Mouse (Mus musculus): ENCODE results near the gene Gga2.

Gga2 gene

DNA sequence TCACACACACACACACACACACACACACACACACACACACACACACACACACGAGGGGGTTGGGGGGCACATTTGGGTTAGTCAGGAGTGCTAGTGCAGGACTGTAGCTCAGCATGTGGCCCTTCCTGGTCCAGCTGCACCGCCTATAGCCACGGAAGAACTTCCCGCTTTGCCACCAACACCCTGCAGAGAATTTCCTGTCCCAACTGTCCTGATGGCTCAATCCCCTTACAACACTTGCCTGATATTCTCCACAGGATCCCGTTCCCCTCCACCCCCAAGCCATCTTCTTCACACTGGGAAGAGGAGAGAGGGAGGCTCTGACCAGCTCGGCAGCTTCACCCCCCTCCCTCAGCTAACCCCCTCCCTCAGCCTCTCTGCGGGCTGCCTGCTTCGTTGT, 20.6 kb downstream of the Gga2 start:
- in situ Hi-C loops (cut with MboI), result no loop called here

DNA sequence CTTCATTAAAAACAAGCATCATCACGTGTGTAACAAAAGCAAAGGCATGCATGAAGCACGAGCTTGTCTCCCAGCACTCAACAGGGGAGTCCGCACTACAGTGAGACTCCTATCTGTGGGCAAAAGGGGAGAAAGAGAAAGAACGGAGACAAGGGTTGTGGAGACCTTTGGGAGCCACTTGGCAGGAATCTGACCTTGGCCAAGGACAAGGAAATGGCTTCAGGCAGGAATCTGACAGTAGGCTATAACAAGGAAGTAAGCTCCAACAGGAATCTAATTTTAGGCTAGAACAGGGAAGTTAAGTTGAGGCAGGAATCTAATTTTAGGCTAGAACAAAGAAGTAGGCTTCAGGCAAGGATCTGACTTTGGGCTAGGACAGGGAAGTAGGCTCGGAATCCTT, 25.1 kb downstream of the Gga2 start:
- in situ Hi-C loops (cut with MboI), result no loop called here

DNA sequence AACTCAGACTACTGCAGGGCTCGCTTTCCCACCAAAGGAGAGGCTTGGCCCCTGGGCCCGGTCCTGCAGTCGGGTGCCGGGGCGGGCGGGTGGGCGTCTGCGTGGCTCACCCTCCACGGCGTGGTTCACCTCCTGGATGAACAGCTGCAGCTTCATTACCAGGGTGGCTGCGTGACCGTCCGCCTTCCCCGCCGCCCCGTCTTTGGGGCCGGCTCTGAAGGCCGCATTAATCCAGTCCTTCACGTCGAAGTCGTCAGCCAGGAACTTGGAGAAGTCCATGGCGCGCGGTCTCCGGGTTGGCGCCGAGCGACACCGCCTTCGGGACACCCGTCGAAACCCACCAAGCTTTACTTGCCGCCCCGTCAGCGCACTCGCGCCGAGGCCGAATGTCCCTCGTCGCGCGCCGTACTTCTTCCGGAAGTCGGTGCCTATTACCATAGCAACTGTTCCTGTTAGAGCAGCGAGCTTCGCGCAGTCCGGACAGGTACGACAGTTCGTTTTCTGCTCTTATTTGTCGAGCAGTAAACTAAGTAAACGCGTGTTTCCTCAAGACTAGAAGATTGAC, 39.6 kb downstream of the Gga2 start, which contains the start of gene Cog7:
TSS of gene Cog7 (minus strand) at position 405 of the 565 bp plus-strand sequence.
- in situ Hi-C loops (cut with MboI), result no loop called here

DNA sequence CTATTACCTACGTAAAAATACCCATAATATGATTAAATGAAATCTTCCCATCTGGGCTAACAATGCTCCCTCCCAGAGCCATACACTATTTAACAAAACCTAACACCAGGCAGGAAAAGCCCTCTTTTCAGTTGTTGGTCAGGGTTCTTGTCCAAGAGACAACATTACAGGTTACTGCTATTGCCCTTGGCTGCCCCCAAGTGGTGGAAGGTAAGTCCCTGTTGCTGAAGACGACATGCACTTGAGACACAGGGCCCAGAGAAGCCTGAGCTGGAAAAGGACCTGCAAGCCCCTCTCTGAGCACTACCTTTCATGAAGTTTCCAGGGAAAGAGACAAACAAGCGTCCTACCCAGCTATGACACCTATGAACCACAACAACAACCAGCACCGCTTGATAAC, 46.0 kb downstream of the Gga2 start:
- in situ Hi-C loops (cut with MboI), result no loop called here

DNA sequence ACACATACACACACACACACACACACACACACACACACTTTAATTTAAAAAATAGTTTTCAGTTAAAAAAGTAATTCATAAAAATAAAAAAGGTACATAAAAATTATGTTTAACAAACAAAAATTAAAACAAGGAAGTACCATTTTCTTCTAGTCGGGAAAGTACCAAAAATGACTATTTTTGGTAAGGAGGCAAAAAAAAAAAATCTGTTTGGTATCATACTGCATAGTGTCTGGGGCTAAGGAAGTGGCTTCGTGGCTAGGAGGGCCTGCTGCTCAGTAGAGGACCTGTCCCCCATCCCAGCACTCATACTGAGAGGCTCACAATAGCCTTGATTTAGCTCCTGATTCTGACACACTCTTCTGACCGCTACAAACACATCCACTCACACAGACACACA, 49.3 kb downstream of the Gga2 start:
- in situ Hi-C loops (cut with MboI), result no loop called here

DNA sequence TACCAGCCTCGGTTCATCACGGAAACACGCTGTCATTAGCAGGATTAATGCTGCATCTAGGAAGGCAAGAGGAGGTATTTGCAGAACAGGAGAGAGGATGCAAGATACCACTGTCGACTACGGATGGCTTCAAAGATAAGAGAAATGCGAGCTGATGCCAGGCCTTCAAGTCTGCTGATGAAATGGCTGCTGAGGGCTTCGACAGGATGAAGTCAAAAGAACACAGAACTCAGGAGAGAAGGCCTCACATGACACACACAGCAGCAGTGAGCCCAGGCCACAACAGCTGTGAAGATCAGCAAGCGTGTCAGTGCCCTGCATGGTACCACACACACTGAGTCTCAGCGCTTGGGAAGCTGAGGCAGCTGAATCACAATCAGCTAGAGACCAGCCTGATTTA, 50.8 kb downstream of the Gga2 start:
- in situ Hi-C loops (cut with MboI), result no loop called here

DNA sequence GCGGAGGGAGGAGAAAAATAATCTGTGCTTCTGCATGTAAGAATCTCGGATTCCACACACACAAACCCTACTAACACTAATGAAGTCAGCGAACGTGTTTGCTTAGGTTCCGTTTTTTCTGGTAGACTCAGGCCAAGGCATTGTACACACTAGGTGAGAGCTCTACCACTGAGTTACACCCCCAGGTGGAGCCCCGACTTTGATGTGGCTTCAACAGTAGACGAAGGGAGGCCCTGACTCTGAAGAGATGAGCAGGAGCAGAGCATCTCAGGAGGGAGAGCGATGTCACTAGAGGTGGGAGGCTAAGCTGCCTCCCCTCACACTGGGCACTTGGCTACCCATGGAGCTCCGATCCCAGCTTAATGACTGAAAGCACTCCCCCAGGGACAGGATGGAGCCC, 52.2 kb downstream of the Gga2 start:
- in situ Hi-C loops (cut with MboI), result no loop called here

DNA sequence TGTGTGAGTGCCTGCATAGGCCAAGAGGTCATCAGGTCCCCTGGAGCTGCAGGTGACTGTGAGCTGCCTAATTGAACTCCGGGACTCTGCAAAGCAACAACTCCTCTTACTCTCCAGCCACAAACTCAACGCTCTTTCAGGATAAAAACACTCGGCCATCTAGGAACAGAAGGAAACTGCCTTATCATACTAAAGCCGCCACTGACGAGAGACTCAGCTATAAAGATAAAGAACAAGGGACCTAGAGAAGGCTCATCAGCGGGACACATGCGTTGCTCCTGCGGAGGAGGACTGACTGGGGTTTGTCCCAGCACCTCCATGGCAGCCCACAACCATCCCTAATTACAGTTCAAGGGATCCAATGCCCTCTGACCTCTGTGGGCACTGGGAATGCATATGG, 52.8 kb downstream of the Gga2 start:
- in situ Hi-C loops (cut with MboI), result no loop called here

DNA sequence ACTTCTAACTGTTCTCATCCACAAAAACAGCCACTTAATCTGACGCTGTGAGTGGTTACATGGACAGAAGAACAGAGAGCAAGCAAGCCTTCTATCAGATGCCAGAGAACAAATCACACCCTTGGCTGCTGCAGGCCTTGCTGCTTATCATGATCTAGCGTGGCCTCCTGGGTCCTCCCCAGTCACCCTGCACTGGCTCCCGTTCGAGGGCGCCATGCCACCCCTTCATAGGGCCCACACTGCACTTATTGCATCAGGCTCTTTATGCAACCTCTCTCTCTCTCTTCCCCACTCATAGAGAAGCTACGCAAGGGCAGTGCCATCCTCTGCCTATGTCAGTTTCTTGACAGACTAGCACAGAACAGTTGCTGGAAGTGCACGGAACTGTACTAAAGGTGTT, 54.9 kb downstream of the Gga2 start:
- in situ Hi-C loops (cut with MboI), result no loop called here

DNA sequence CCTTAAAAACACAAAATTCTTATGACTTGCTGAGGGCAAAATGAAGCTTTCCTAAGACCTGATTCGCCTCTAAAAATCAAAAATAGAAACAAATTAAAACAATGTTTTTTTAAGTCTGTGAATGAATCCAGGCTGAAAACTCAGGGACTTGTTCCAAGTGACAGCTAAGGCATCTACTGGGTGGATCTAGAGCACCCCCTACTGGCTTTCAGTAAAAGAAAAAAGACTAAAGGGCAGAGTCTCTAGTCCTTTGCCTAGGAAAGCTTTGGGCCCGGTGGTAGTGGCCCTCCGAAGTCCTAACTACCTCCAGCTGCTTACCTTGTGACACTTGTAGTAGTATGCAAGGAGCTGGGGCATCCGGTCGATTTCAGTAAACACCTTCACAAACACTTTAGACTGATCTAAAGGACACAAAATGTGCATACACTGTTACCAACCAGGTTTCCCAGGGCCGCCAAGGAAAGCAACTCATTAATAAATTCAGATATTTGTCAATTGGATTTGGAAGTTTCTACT, 57.1 kb downstream of the Gga2 start:
- in situ Hi-C loops (cut with MboI), result no loop called here

DNA sequence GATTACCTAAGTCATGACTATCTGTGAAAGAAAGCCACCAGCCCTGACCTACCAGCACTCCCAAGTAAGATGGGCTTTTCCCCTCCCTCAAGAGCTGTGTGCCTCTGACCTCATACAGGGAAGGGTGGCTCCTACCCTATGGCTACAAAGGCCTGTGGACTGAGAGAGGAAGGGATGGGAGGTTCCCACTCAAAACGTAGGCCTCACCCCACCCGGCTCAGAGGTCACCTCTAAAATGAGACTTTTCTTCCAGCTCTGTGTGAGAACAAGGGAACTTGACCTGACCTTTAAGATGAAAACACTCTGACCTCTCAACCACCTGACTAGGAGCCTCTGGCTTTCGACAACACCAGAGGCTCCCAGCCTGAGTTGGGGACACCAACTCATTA, 58.5 kb downstream of the Gga2 start:
- in situ Hi-C loops (cut with MboI), result no loop called here

DNA sequence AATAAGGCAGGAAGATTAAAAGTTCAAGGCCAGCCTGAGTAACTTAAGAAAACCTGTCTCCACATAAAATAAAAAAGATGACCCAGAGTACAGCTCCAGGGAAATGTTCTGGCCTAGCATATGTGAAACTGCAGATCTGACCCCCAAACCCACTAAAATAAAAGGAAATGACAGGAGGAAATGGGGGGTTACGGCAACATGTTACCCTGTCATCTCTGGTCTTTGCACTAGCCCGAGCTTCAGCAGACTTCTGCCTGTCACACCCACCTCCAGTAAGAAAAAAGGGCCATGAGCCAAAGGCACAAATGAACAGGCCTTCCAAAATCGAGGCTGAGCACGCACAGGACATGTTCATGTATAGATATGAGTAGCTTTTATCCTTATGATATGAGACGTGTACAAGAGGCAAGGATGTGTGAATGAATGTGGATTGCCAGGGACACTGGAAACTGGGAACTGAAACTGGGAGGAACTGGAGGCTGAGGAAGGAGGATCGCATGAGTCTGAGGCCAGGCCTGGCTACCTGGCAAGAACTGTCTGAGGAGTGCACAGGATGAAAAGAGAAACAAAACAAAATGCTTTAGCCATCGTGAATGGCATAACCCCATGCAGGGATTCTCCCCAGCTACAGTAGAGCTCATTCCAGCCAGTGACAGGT, 59.0 kb downstream of the Gga2 start:
- in situ Hi-C loops (cut with MboI), result no loop called here

DNA sequence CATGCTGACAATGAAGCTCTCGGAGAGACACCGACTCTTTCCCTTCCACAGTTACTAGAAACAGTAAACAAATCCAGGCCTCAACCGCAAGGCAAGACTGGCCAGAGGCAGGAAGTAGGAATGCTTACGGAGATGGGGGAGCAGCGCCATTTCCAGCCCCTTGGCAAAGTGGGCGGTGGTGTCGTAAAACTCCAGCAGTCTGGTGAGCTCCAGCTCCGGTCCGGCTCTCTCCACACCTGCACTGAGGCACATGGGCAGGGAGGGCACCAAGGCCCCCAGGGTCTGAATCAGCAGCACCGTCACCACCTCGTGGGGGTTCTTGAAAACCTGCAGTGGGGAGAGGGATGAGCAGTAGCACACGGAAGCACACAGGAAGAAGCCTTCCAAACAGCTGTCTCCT, 65.2 kb downstream of the Gga2 start:
- in situ Hi-C loops (cut with MboI), result no loop called here

DNA sequence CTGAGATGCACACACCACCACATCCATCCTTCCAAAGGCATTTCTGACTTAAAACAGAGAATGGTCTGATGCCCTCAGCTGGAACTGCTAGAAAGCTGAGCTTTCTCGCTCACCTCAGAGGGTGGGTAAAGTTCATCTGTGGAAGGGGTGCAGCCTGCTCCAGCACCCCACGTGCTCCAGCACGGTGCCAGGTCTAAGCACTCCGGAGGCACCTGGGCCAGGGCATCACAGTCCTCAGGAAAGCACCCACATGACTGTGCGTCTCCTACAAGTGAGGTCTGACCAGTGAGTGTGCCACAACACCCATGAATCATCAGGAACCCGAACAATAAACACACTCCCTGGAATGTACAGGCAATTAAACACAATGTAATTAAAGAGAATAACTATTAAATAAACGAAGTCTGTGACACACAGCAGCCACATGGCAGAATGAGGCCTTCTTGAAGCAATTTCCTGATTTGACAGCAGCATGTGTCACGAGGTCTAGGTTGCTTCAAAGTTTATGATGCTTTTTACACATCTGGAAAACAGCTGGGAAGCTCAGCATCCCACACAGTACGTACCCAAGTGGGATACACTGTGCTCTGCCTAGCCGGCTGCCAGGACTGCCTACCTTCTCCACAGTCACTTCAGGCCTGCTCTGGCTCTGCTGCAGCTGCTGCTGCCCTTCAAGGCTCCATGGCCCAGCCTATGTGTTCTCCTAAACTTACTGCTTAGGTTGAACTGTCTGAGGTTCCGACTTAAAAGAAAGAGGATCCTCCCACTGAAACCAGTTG, 65.9 kb downstream of the Gga2 start:
- in situ Hi-C loops (cut with MboI), result no loop called here

DNA sequence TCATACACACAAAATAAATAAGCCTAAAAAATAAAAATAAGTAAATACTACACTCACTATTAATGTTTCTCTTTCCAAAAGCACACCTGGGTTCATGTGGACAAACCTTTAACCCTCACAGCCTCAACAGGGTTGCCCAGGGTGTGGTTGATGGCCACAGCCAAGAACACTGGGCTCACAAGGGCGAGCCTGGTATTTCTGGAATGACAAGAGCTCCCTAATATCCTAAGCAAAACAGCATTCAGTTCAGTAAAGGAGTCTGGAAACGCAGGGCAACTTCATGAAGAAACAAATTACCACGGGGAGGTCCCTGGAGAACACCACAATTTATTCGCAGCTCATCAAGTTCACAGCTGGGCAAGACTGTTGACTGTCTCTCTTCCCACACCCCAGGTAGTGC, 73.5 kb downstream of the Gga2 start:
- in situ Hi-C loops (cut with MboI), result no loop called here

DNA sequence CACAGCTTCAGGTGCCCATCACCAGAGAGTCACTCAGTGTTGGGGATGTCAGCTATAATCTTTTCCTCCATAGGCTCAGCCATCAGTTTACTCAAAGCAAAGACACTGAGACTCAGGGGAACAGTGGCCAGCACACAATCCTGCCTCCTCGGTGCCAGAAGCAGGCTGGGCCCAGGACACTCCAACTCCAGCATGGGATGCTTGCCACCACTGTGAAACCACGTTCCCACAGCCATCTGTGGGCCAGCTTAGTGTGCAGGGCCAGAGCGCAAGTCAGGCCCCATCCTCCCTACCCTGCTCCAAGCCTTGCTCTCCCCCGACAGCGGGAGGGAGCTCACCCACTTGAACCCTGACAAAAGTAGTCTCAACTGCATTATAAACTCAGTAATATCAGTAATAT, 74.8 kb downstream of the Gga2 start:
- in situ Hi-C loops (cut with MboI), result no loop called here

DNA sequence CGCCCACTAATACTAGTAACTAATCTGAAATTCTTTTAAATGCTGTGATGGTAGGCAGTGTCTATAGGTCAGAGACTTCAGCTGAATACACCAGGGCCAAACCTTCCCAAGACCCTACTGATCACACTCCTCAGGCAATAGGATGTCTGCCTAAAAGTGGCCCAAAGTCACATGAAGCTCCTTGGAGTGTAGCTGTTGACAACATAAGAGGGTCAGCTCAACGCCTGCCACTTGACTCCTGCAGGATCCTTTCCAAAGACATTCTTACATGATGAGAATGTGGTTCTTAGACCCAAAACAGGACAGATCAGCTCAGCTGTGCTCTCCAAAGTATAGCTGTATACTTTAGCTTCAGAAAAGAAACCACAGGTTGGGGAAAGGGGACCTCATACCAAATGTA, 78.7 kb downstream of the Gga2 start:
- in situ Hi-C loops (cut with MboI), result no loop called here

DNA sequence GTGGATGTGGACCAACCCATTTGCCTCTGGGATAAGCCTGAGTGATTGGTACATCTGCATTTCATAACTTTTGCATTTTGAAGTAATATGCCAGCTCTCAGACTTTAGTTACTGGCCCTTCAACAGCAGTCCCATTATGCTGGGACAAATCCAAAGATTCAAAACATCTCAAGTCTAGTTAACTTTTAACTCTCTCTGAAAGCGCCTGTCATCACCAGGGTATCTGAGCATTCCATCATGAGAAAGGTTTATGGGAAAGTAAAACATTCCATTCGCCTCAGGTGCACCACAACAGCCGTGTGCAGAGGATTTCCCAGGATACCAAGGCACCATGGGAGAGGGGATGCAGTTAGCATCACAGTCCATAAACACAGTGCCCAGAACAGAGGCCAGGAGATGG, 79.4 kb downstream of the Gga2 start:
- in situ Hi-C loops (cut with MboI), result no loop called here

DNA sequence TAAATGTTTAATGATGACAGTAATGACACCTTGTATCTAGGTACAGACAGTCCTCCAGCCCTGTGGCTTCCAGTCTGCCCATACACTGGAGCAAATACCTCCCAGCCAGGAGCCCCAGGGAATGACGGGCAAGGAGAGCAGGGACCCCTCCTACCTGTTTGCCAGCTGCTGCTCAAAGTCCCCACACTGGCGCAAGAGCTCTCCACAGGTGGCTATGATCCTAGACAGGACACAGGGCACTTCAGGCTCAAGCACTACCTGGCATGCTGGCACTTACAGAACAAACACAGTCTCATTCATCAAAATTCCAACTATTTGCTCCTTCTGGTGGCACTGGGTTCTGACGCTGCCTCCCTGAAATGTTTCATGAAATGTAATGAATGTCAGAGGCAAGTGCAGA, 80.0 kb downstream of the Gga2 start:
- in situ Hi-C loops (cut with MboI), result no loop called here

DNA sequence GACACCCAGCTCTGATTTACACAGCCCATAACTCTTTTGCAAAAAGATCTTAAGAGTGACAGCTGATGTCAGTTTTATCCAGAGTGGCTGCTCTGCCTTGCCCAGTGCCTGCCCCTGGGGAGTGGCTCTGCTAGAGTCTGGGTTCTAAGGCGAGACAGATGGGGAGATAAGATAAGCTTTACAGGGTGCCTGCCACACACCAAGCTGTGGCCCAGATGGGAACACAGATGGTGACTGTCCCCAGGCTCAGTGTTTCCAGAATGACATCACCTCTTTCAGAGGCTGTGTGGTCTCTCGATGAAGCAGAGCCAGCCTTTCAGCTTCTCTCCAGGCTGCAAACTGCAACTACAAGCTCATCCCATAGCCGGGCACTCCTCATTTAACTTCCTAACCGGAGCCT, 81.3 kb downstream of the Gga2 start:
- in situ Hi-C loops (cut with MboI), result no loop called here

DNA sequence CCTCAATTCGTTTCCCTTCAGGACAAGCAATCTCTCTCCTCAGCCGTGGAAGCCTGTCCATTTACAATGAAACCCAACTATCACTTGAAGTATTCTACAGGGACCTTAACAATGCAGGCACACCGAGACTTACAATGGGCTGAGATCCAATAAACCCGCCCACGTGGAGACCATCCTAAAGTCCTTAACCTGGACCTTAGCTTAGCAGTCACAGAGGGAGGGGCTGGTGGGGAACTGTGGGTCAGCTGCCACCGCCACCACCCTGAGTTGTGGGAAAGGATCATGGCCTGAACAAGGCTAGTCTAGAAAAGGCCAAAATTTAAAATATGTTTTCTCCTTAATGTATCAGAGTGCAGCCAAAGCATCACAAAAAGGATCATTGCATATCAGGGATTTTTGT, 81.8 kb downstream of the Gga2 start:
- in situ Hi-C loops (cut with MboI), result no loop called here

DNA sequence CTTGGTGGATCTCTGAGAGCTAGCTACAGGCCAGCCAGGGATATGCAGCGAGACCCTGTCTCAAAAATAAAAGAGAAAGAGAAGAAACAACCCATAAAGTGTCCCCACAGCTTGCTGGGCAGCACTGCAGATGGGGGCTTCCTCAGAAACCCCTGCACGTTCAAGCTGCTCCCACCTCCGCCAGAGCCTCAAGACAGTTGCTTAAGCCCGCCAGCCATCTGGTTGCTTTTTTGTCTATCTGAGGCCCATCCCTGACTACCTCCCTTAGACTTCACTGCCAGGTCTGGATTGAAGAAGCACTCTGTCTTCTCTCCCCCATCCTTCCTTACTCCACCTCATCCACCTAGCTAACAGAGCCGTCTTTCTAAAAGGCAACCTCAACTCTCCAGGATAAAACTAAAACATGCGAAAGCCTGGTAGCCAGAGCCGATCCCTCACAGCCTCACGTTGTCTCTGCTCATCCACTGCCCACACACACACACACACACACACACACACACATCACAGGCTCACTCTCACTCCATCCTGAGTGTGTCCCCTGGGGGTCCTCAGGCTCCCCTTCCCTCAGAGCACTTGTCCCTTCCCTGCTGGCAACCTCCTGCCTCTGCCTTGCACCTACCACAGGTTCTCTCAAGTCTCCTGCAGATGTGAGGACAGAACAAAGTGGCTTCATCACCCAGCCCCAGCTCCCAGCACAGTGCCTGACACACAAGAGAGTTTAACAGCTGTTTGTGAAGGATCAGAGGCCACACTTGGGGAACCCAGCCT, 82.7 kb downstream of the Gga2 start:
- in situ Hi-C loops (cut with MboI), result no loop called here

Data from mature B cell (primary cell).